Mouse (Mus musculus) midbrain, embryonic 11.5 days (tissue): ENCODE results near the gene Mrm2. TPM values are rescaled to one million over a fixed set of nuclear protein-coding genes. Genes with fewer than 3 reads are reported as not detected.
"Not testable (repeated sequence)": the region's sequence is repeated elsewhere in the genome, so short reads cannot be mapped to it uniquely, and the experiment has no call there.

Experiments used
- ATAC-seq: fragments of 200-750 bp; cut with Nextera tagmentation; 2 replicates; pipeline ENCODE4 v1.8.0; 2017; ENCODE audit warnings: moderate TSS enrichment, moderate library complexity; ENCODE audit not compliant: low FRiP score
- DNase-seq: peaks from one replicate; pipeline ENCODE4 v3.0.0; 2015; ENCODE audit warnings: low spot score; ENCODE audit errors: missing footprints
- H3K27ac ChIP-seq: fragments of 300-500 bp; sonication (generic); 2 replicates; pipeline ENCODE4 v1.5.1; 2014; ENCODE audit warnings: low read depth, low read length
- H3K27me3 ChIP-seq: fragments of 300-500 bp; sonication (generic); 2 replicates; pipeline ENCODE4 v1.6.1; 2014; ENCODE audit warnings: mild to moderate bottlenecking, low read length, moderate library complexity, mixed read lengths; ENCODE audit not compliant: control insufficient read depth, insufficient read depth
- H3K36me3 ChIP-seq: fragments of 300-500 bp; sonication (generic); 2 replicates; pipeline ENCODE4 v1.6.1; 2014; ENCODE audit warnings: mild to moderate bottlenecking, low read length, moderate library complexity, mixed read lengths; ENCODE audit not compliant: control insufficient read depth, insufficient read depth
- H3K4me1 ChIP-seq: fragments of 300-500 bp; sonication (generic); 2 replicates; pipeline ENCODE4 v1.6.1; 2014; ENCODE audit warnings: low read length; ENCODE audit not compliant: control insufficient read depth, insufficient read depth
- H3K4me2 ChIP-seq: fragments of 300-500 bp; sonication (generic); 2 replicates; pipeline ENCODE4 v1.6.1; 2014; ENCODE audit warnings: mild to moderate bottlenecking, moderate library complexity
- H3K4me3 ChIP-seq: fragments of 300-500 bp; sonication (generic); 2 replicates; pipeline ENCODE4 v1.5.1; 2014; ENCODE audit warnings: low read depth, low read length
- H3K9ac ChIP-seq: fragments of 300-500 bp; sonication (generic); 2 replicates; pipeline ENCODE4 v1.6.1; 2014; ENCODE audit warnings: low read length
- H3K9me3 ChIP-seq: fragments of 300-500 bp; sonication (generic); 2 replicates; pipeline ENCODE4 v1.6.1; 2016; ENCODE audit warnings: low read length; ENCODE audit not compliant: control insufficient read depth
- WGBS: fragments of 180-500 bp; shearing (Covaris S2); extraction: QIAGEN DNeasy Blood & Tissue Kit; methylation state at CpG from one replicate; pipeline ENCODE4 v1.1.7; 2014; 5-methylcytosine and 5-hydroxymethylcytosine counted together
- polyA plus RNA-seq: library from polyadenylated mRNA; unstranded; fragments of >200 nt; fragmentation: Nextera tagmentation; extraction: Ambion mirVana; gene quantifications from 2 replicates; pipeline ENCODE4 v1.2.1, GENCODE M21; 2014

Gene Mrm2
- polyA plus RNA-seq, 1 experiment from 2014 or later, result 22.4 TPM

DNA sequence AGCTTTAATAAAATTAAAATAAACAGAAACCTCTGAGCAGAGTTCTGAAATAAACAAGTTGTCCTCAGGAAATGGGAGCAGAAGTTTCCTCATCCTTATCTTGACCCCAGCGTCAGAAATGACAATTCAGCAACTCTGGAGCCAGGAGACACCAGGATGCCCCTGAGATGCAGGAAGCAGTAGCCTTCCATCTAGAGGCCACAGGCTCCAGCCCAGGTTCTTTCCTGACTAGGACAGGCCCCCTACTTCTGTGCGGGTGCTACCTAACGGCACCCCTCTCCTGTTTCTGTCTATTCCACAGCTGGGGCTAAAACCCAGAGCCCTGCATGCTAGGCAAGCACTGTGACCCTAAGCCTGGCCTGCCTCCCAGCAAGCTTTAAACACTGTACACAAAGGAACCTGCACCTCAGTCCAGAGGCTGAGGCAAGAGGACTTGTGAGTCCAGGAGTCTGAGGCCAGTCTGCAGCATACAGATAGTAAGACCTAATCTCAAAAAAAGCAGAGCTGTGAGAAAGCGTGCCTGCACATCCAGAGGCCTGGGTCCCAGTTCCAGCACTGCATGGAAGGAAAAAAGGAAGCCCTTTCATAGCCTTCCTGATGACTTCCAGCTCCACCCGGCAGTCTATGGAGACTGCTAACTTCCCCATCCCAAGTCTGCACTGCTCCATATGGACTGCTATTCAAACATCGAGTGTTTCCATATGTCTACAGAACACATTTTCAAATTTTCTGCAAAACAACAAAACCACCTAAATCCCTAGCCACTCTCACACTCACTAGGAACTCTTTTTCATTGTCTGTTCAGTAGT lies 39.0 kb upstream of the Mrm2 start:
- WGBS, result 86% methylated on average over 6 of the region's 6 CpGs
- no peak for ATAC-seq
- Histone ChIP-seq H3K27ac (no peak overlapping the region), H3K36me3 (no peaks in the 10 kb centered on the region), H3K4me1 (no peaks in the 10 kb centered on the region), H3K9me3 (no peaks in the 10 kb centered on the region), H3K9ac (no peak overlapping the region), H3K4me2 (no peak overlapping the region), H3K27me3 (no peaks in the 10 kb centered on the region), H3K4me3 (no peak overlapping the region)
- DNase-seq, result peak; percentile 6

DNA sequence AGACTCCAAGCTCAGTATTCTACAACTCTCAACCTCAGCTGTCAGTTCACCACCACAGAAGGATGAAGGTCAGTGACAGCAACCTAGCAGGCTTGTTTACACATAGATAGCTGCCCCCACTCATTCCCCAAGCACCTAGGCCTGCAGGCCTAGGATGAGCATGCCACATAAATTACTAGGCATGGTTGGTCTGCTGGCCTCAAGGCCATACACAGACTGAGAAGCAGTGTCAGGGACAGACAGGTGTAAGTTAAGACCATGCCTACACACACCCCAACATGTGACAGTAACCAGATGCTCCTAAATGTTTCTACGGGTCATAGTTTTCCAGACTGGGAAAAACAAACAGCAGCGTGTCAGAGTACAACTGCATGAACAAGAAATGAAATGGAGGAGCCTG lies 37.8 kb upstream of the Mrm2 start:
- Histone ChIP-seq H3K27me3 (no peaks in the 10 kb centered on the region), H3K9me3 (no peaks in the 10 kb centered on the region), H3K4me2 (no peak overlapping the region), H3K4me3 (no peak overlapping the region), H3K27ac (no peak overlapping the region), H3K9ac (no peak overlapping the region), H3K36me3 (no peaks in the 10 kb centered on the region), H3K4me1 (no peaks in the 10 kb centered on the region)
- WGBS, result 94% methylated on average over 2 of the region's 2 CpGs
- ATAC-seq (no peak), DNase-seq (no peak)

DNA sequence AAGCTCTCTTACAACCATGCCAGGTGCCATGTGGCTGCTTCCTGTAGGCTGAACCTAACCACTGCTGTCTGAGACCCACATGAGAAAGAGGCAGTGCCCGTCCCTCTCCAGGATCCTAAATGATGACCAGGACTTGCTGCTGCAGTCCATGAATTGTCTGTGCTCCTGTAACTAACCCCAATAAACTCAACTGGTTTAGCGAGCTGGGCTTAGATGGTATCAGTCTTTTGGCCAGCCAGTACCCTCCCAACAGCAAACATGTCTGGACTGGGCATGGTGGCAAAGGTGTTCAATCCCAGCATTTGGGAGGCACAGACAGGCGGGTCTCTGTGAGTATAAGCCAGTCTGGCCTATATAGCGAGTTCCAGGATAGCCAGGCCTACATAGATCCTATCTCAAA lies 37.2 kb upstream of the Mrm2 start:
- DNase-seq, result no peak
- 91% methylated on average over 4 of the region's 4 CpGs for WGBS
- no peak overlapping the region for H3K4me3 ChIP-seq
- no peaks in the 10 kb centered on the region for H3K4me1 ChIP-seq
- H3K36me3 ChIP-seq, result no peaks in the 10 kb centered on the region
- H3K9me3 ChIP-seq, result no peaks in the 10 kb centered on the region
- no peak overlapping the region for H3K4me2 ChIP-seq
- H3K27me3 ChIP-seq, result no peaks in the 10 kb centered on the region
- H3K27ac ChIP-seq, result no peak overlapping the region
- no peak overlapping the region for H3K9ac ChIP-seq
- ATAC-seq, result no peak

- H3K4me2 ChIP-seq, DNase-seq, H3K4me3 ChIP-seq, H3K9me3 ChIP-seq, H3K4me1 ChIP-seq, H3K27me3 ChIP-seq, H3K9ac ChIP-seq, H3K27ac ChIP-seq, ATAC-seq, H3K36me3 ChIP-seq: not testable (repeated sequence)
- 88% methylated on average over 2 of the region's 2 CpGs for WGBS
These were observed 36.4 kb upstream of the Mrm2 start for GRCm38 (mm10) chr5:140368126-140368525.

DNA sequence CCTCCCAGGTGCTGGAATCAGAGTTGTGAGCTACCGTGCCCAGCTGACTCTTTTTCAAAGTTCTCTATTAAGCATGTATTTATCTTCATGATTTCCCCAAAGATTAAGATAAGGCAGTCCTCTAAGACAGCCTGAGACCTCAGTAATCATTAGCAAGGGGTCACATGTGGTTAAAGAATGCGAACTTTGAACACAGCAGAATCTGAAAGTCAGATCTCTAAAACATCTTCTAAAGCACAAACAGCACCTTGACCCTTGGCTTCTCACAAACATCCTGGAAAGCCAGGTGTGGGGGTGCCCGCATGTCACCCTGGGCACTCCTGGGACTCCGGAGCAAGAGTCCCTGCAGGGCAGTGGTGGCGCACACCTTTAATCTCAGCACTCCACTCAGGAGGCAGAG lies 32.7 kb upstream of the Mrm2 start:
- no peaks in the 10 kb centered on the region for H3K4me1 ChIP-seq
- H3K9me3 ChIP-seq, result no peaks in the 10 kb centered on the region
- H3K4me2 ChIP-seq, result no peak overlapping the region
- H3K36me3 ChIP-seq, result no peaks in the 10 kb centered on the region
- H3K4me3 ChIP-seq, result no peak overlapping the region
- no peak overlapping the region for H3K9ac ChIP-seq
- DNase-seq (peak; percentile 26), ATAC-seq (no peak)
- WGBS, result 95% methylated on average over 5 of the region's 5 CpGs
- H3K27me3 ChIP-seq, result no peaks in the 10 kb centered on the region
- H3K27ac ChIP-seq, result no peak overlapping the region

GRCm38 (mm10) chr5:140359930-140360674 lies 28.4 kb upstream of the Mrm2 start:
- WGBS, result 81% methylated on average over 14 of the region's 14 CpGs

GRCm38 (mm10) chr5:140357466-140357865 lies 25.8 kb upstream of the Mrm2 start:
- peaks cover 9% of the 10 kb centered on the region; the same call in 1 of the 2 replicates for H3K36me3 ChIP-seq

More at GRCm38 (mm10) chr5:140359930-140360674, 28.4 kb upstream of the Mrm2 start:
- H3K4me1 ChIP-seq, result no peaks in the 10 kb centered on the region
- no peak overlapping the region for H3K4me2 ChIP-seq
- peaks cover 2% of the 10 kb centered on the region; the same call in 1 of the 2 replicates for H3K36me3 ChIP-seq
- H3K4me3 ChIP-seq, result no peak overlapping the region
- DNase-seq, result peak; percentile 10
- no peak overlapping the region for H3K9ac ChIP-seq
- no peak for ATAC-seq
- H3K27ac ChIP-seq, result no peak overlapping the region
- H3K27me3 ChIP-seq, result no peaks in the 10 kb centered on the region
- H3K9me3 ChIP-seq, result no peaks in the 10 kb centered on the region

DNA sequence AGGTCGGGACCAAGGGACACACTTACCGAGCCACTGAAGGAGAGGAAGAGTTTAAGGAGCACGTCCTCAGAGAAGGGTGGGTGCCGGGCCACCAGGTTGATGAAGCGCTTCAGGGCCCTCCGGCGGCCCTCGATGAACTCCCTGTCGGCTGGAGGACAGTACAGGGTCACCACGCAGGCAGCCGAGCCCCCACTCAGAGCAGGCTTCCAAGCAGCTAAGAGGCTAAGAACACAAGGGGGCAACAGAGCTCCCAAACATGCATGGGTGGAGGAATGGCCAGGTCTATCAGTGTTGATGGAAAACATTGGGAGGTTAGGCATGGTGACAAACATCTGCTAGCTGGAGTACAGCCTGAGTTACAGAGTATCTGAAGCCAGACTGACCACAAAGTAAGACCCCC lies 24.2 kb upstream of the Mrm2 start:
- Histone ChIP-seq H3K4me1 (no peaks in the 10 kb centered on the region), H3K9ac (no peak overlapping the region), H3K4me2 (no peak overlapping the region), H3K27ac (no peak overlapping the region), H3K4me3 (no peak overlapping the region), H3K27me3 (no peaks in the 10 kb centered on the region), H3K9me3 (no peaks in the 10 kb centered on the region), H3K36me3 (peaks cover 14% of the 10 kb centered on the region)
- no peak for DNase-seq
- 86% methylated on average over 11 of the region's 11 CpGs for WGBS
- ATAC-seq, result no peak

More at GRCm38 (mm10) chr5:140357466-140357865, 25.8 kb upstream of the Mrm2 start:
- Histone ChIP-seq H3K9me3 (no peaks in the 10 kb centered on the region), H3K4me2 (no peak overlapping the region), H3K4me3 (no peak overlapping the region), H3K4me1 (no peaks in the 10 kb centered on the region), H3K9ac (no peak overlapping the region), H3K27ac (no peak overlapping the region), H3K27me3 (no peaks in the 10 kb centered on the region)
- ATAC-seq, result no peak
- peak; percentile 28 for DNase-seq
- WGBS, result 83% methylated on average over 3 of the region's 3 CpGs

DNA sequence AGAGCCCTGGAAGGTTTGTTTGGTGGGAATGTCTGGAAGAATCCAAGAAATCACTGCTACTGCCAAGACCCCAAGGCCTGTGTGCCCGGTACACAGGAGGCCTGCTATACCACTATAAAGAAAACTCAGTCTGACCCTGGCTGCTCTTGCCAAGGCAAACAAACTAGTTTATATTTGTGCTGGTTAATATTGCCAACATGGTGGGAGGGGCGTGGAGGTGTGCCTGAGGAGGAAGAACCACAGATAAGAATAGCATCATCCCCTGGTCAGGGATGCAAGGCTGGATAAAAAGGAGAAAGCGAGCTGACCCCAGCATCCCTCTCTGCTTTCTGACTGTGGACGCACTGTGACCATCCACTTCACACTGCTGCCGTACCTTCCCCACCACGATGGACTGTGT lies 20.7 kb upstream of the Mrm2 start:
- peak; percentile 45 for DNase-seq
- no peak overlapping the region for H3K4me3 ChIP-seq
- peaks cover 12% of the 10 kb centered on the region for H3K36me3 ChIP-seq
- no peak overlapping the region for H3K27ac ChIP-seq
- no peaks in the 10 kb centered on the region for H3K9me3 ChIP-seq
- no peaks in the 10 kb centered on the region for H3K27me3 ChIP-seq
- H3K4me2 ChIP-seq, result no peak overlapping the region
- no peak for ATAC-seq
- 98% methylated on average over 6 of the region's 6 CpGs for WGBS
- H3K9ac ChIP-seq, result no peak overlapping the region
- H3K4me1 ChIP-seq, result no peaks in the 10 kb centered on the region
